Mouse (Mus musculus) heart, postnatal 0 days (tissue): ENCODE results near the gene 4632433K11Rik.
A peak's percentile ranks its signal among the peaks of the same experiment; 100 is the strongest.

Experiments used
- CTCF ChIP-seq: IDR thresholded peaks from 2 replicates; pipeline ENCODE4 v1.5.1; 2016; ENCODE audit warnings: antibody characterized with exemption, control low read depth, low read depth
- EP300 ChIP-seq: IDR thresholded peaks from 2 replicates; pipeline ENCODE4 v1.6.1; 2016; ENCODE audit warnings: antibody characterized with exemption, low read depth

DNA sequence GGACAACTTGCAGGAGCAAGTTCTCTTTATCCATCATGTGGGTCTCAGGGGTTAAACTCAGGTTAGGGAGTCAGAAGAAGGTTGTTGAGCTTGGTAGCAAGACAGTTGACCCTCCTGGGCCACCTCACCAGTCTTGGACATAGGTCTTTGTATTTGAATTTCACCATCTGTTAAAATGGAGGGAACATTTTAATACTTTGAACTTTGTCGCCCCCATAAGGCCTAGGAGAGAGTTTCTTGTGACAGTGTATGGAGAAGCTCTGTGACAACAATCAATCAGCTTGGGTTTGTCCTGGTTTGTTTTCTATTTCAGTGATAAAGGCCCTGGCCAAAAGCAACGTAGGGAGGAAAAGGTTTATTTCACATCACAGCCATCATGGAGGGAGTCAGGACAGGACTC, 13.4 kb downstream of the 4632433K11Rik start:
- TF ChIP-seq CTCF: peak; percentile 56
- no peak for TF ChIP-seq EP300
